ENCODE assay signal across 29 mouse cellular contexts in genomic region chr10:62344004-62344752, GRCm38 (mm10). TPM values are rescaled to one million over a fixed set of nuclear protein-coding genes. Genes with fewer than 3 reads are reported as not detected.
DNase-seq lines count a peak whose midpoint lies in the region; ATAC-seq and TF ChIP-seq lines count a peak whose summit lies in the region.
"Had no signal": no experiment of that assay in that cellular context is flagged by ENCODE, and none has a peak within 500 bp of the region (broad histone marks: within the 10 kb centered on the region; RNA-seq: fewer than 3 reads in every experiment).

No protein-coding gene starts in this region.

- no peak for DNase-seq in heart, adult 9 months (ENCODE audit: low spot score in 2 of 2)
- peak; percentile 59 for DNase-seq in liver, embryonic 13.5 days
- DNase-seq in stomach, postnatal 0 days (ENCODE audit: low spot score): peak; percentile 34
- no peak for DNase-seq in urinary bladder, postnatal 10 days (ENCODE audit: low spot score)
- DNase-seq in right cerebral cortex, postnatal 36 days (ENCODE audit: low spot score in 2 of 2): no peak
- no peak for DNase-seq in thymus, postnatal 36 days
- DNase-seq: adrenal gland, adult 2 months; adrenal gland, postnatal 36 days; cerebellum, adult 8-10 months; cerebellum, postnatal 36 days; gastrocnemius, adult 2 months; heart, postnatal 36 days; kidney, adult 2 months; kidney, postnatal 14 days; layer of hippocampus, adult 9-11 months; lung, postnatal 36 days; right cerebral cortex, adult 18-20 months had no signal

- H3K9ac ChIP-seq in heart, embryonic 11.5 days (ENCODE audit: low read depth, low read length): 0 out of 2 replicates have a peak overlapping the region, but pooled peaks have one; percentile 10
- H3K9ac ChIP-seq in intestine, embryonic 16.5 days (ENCODE audit: low read depth, low read length): no peak overlapping the region
- H3K9ac ChIP-seq in liver, embryonic 13.5 days: peak overlapping the region; percentile 51
- H3K9ac ChIP-seq in stomach, postnatal 0 days (ENCODE audit: low read length): no peak overlapping the region
- H3K9ac ChIP-seq: hindbrain, embryonic 14.5 days; limb, embryonic 15.5 days; lung, embryonic 15.5 days; midbrain, embryonic 12.5 days; neural tube, embryonic 12.5 days had no signal

- no peaks in the 10 kb centered on the region for H3K27me3 ChIP-seq in heart, embryonic 11.5 days (ENCODE audit: control insufficient read depth, insufficient read depth, low read length)
- H3K27me3 ChIP-seq in intestine, embryonic 16.5 days (replicated peaks; ENCODE audit: control insufficient read depth, insufficient read depth, low read length): no peaks in the 10 kb centered on the region
- no peaks in the 10 kb centered on the region for H3K27me3 ChIP-seq in liver, embryonic 13.5 days
- H3K27me3 ChIP-seq in stomach, postnatal 0 days (ENCODE audit: control insufficient read depth, insufficient read depth, low read length): no peaks in the 10 kb centered on the region
- H3K27me3 ChIP-seq: limb, embryonic 15.5 days; lung, embryonic 15.5 days; megakaryocyte, embryonic 14.5 days; midbrain, embryonic 12.5 days; neural tube, embryonic 12.5 days had no signal

- H3K27ac ChIP-seq in heart, embryonic 11.5 days (ENCODE audit: low read depth, low read length): peak overlapping the region; percentile 66
- H3K27ac ChIP-seq in intestine, embryonic 16.5 days (ENCODE audit: low read length): no peak overlapping the region
- H3K27ac ChIP-seq in liver, embryonic 13.5 days: peak overlapping the region; percentile 99
- H3K27ac ChIP-seq in stomach, postnatal 0 days (replicated peaks): no peak overlapping the region
- H3K27ac ChIP-seq: gastrocnemius, adult 2 months; hindbrain, embryonic 14.5 days; limb, embryonic 10.5 days; limb, embryonic 15.5 days; lung, embryonic 15.5 days; midbrain, embryonic 12.5 days; neural tube, embryonic 12.5 days had no signal

- TF ChIP-seq EP300 in stomach, postnatal 0 days (optimal IDR thresholded peaks at IDR 0.05): no peak

- no peaks in the 10 kb centered on the region for H3K36me3 ChIP-seq in heart, embryonic 11.5 days (ENCODE audit: control insufficient read depth, insufficient read depth, low read length)
- H3K36me3 ChIP-seq in intestine, embryonic 16.5 days (ENCODE audit: control insufficient read depth, insufficient read depth, low read length): no peaks in the 10 kb centered on the region
- H3K36me3 ChIP-seq in liver, embryonic 13.5 days: peaks cover 3% of the 10 kb centered on the region; the same call in 1 of the 2 replicates
- H3K36me3 ChIP-seq in stomach, postnatal 0 days (ENCODE audit: control insufficient read depth, insufficient read depth, low read length): no peaks in the 10 kb centered on the region
- H3K36me3 ChIP-seq: forebrain, embryonic 10.5 days; limb, embryonic 10.5 days; limb, embryonic 15.5 days; lung, embryonic 15.5 days; midbrain, embryonic 12.5 days; neural tube, embryonic 12.5 days had no signal

- WGBS in heart, embryonic 11.5 days (ENCODE audit: insufficient replicate concordance): 63% methylated on average over 9 of the region's 9 CpGs
- 59% methylated on average over 9 of the region's 9 CpGs for WGBS in intestine, embryonic 16.5 days
- WGBS in liver, embryonic 13.5 days (ENCODE audit: insufficient replicate concordance): 48% methylated on average over 9 of the region's 9 CpGs
- 73% methylated on average over 9 of the region's 9 CpGs for WGBS in stomach, postnatal 0 days

- H3K4me1 ChIP-seq in heart, embryonic 11.5 days (ENCODE audit: control insufficient read depth, insufficient read depth, low read length): peaks cover 15% of the 10 kb centered on the region
- peaks cover 5% of the 10 kb centered on the region for H3K4me1 ChIP-seq in intestine, embryonic 16.5 days (ENCODE audit: control insufficient read depth, insufficient read depth, low read length)
- H3K4me1 ChIP-seq in liver, embryonic 13.5 days (replicated peaks): peaks cover 68% of the 10 kb centered on the region
- H3K4me1 ChIP-seq in stomach, postnatal 0 days (replicated peaks; ENCODE audit: control insufficient read depth, insufficient read depth): 0 out of 2 replicates have a peak, but pooled peaks cover 2% of the 10 kb centered on the region

- ATAC-seq in heart, embryonic 11.5 days (replicated peaks; ENCODE audit: insufficient number of reproducible peaks, low FRiP score, low TSS enrichment): no peak
- peak; percentile 31 for ATAC-seq in intestine, embryonic 16.5 days
- ATAC-seq in liver, embryonic 13.5 days (ENCODE audit: low read depth): no peak
- no peak; the same call in 1 of the 2 replicates for ATAC-seq in stomach, postnatal 0 days (ENCODE audit: low FRiP score, low TSS enrichment)
- ATAC-seq: forebrain, embryonic 16.5 days had no signal

- no peak for TF ChIP-seq CTCF in stomach, postnatal 0 days (IDR thresholded peaks at IDR 0.05; ENCODE audit: low read depth)

- no peak overlapping the region for H3K4me3 ChIP-seq in heart, embryonic 11.5 days (ENCODE audit: low read depth, low read length)
- no peak overlapping the region for H3K4me3 ChIP-seq in intestine, embryonic 16.5 days (ENCODE audit: low read length)
- H3K4me3 ChIP-seq in liver, embryonic 13.5 days (replicated peaks): 0 out of 2 replicates have a peak overlapping the region, but pooled peaks have one; percentile 9
- no peak overlapping the region for H3K4me3 ChIP-seq in stomach, postnatal 0 days (ENCODE audit: low read depth, low read length)
- H3K4me3 ChIP-seq: forebrain, embryonic 10.5 days; gastrocnemius, adult 2 months; limb, embryonic 10.5 days; limb, embryonic 15.5 days; lung, embryonic 15.5 days; megakaryocyte, embryonic 14.5 days; midbrain, embryonic 12.5 days; myocyte; neural tube, embryonic 12.5 days had no signal

- H3K9me3 ChIP-seq in heart, embryonic 11.5 days (replicated peaks; ENCODE audit: control insufficient read depth, low read length): no peaks in the 10 kb centered on the region
- peaks cover 3% of the 10 kb centered on the region; the same call in 1 of the 2 replicates for H3K9me3 ChIP-seq in intestine, embryonic 16.5 days (ENCODE audit: control insufficient read depth, low read length)
- no peaks in the 10 kb centered on the region for H3K9me3 ChIP-seq in liver, embryonic 13.5 days (replicated peaks)
- H3K9me3 ChIP-seq in stomach, postnatal 0 days (ENCODE audit: control insufficient read depth, low read length): no peaks in the 10 kb centered on the region
- H3K9me3 ChIP-seq: forebrain, embryonic 10.5 days; limb, embryonic 10.5 days; limb, embryonic 15.5 days; lung, embryonic 15.5 days; midbrain, embryonic 12.5 days; neural tube, embryonic 12.5 days had no signal

- H3K4me2 ChIP-seq in heart, embryonic 11.5 days: peak overlapping the region; percentile 20; the same call in 1 of the 2 replicates
- H3K4me2 ChIP-seq in intestine, embryonic 16.5 days (ENCODE audit: low read depth, low read length): no peak overlapping the region
- H3K4me2 ChIP-seq in liver, embryonic 13.5 days: peak overlapping the region; percentile 99
- no peak overlapping the region for H3K4me2 ChIP-seq in stomach, postnatal 0 days (replicated peaks; ENCODE audit: low read depth)
- H3K4me2 ChIP-seq: hindbrain, embryonic 14.5 days; limb, embryonic 15.5 days; lung, embryonic 15.5 days; midbrain, embryonic 12.5 days; neural tube, embryonic 12.5 days had no signal

RNA-seq across cellular contexts. Expression of gene Hk1, which starts 35.5 kb away (rescaled TPM):
- 97.0 and 157 TPM in 2 replicates for polyA plus RNA-seq in heart, embryonic 11.5 days (2014; fragmentation: Nextera tagmentation; extraction: Ambion mirVana)
- polyA plus RNA-seq in intestine, embryonic 16.5 days (2015; fragmentation: Nextera tagmentation; extraction: Ambion mirVana): 25.5 and 27.6 TPM in 2 replicates
- 88.4 and 108 TPM in 2 replicates for polyA plus RNA-seq in liver, embryonic 13.5 days (2015; fragmentation: Nextera tagmentation; extraction: Ambion mirVana)
- 35.6 and 36.5 TPM in 2 replicates for polyA plus RNA-seq in stomach, postnatal 0 days (2015; fragmentation: Nextera tagmentation; extraction: Ambion mirVana)

Comparison
In these comparisons a context has a peak if more than half of its experiments do, and no peak if none do; other contexts are left out.
1. H3K27ac ChIP-seq: peak in heart, embryonic 11.5 days (single experiment) and liver, embryonic 13.5 days (single experiment); none in intestine, embryonic 16.5 days (single experiment) and stomach, postnatal 0 days (single experiment).
2. H3K4me2 ChIP-seq: peak in heart, embryonic 11.5 days (single experiment) and liver, embryonic 13.5 days (single experiment); none in intestine, embryonic 16.5 days (single experiment) and stomach, postnatal 0 days (single experiment).
3. H3K9ac ChIP-seq: peak in heart, embryonic 11.5 days (single experiment) and liver, embryonic 13.5 days (single experiment); none in intestine, embryonic 16.5 days (single experiment) and stomach, postnatal 0 days (single experiment).
4. DNase-seq: peak in liver, embryonic 13.5 days (single experiment) and stomach, postnatal 0 days (single experiment); none in heart, adult 9 months (0 of 2), urinary bladder, postnatal 10 days (single experiment), right cerebral cortex, postnatal 36 days (0 of 2) and thymus, postnatal 36 days (0 of 2).